Mouse (Mus musculus): ENCODE measurements at regions not wholly inside any gene's neighbourhood (a gene's known extent, or its start where the extent isn't known, plus 50 kb on each side); places are given as distances from the start of the nearest gene placed in this dataset.

GRCm38 (mm10) chr13:44394016-44394415, 335.3 kb upstream of the Jarid2 start:
- no peak for TF ChIP-seq CTCF (IDR thresholded peaks at IDR 0.05; ENCODE audit: control insufficient read depth, insufficient read depth, insufficient read length)
- TF ChIP-seq MYOD1 (IDR thresholded peaks at IDR 0.05; ENCODE audit: control insufficient read depth, insufficient read length, low read depth) = no peak
- no peak for TF ChIP-seq FOSL1 (IDR thresholded peaks at IDR 0.05; ENCODE audit: insufficient read depth, low read length, poor library complexity, severe bottlenecking)
- TF ChIP-seq CEBPB (IDR thresholded peaks at IDR 0.05; ENCODE audit: low read depth) = no peak
- TF ChIP-seq MYOG (IDR thresholded peaks at IDR 0.05; ENCODE audit: control insufficient read depth, extremely low read depth, insufficient read length) = no peak
- no peak for TF ChIP-seq USF1 (IDR thresholded peaks at IDR 0.05; ENCODE audit: low read depth)
- no peak for TF ChIP-seq MAX (IDR thresholded peaks at IDR 0.05)

Measured in C2C12 (cell line).